Mouse (Mus musculus) cerebellum, postnatal 14 days (tissue): ENCODE data around the gene Defb15.
A peak's percentile ranks its signal among the peaks of the same experiment; 100 is the strongest.
"Not testable (repeated sequence)": the region's sequence is repeated elsewhere in the genome, so short reads cannot be mapped to it uniquely, and the experiment has no call there.

Experiments used
- DNase-seq, 2 experiments: peaks; one replicate each; pipeline ENCODE4 v3.0.0; 2021; ENCODE audit warnings: mixed read lengths in 2 of 2

The Defb15 gene

DNA sequence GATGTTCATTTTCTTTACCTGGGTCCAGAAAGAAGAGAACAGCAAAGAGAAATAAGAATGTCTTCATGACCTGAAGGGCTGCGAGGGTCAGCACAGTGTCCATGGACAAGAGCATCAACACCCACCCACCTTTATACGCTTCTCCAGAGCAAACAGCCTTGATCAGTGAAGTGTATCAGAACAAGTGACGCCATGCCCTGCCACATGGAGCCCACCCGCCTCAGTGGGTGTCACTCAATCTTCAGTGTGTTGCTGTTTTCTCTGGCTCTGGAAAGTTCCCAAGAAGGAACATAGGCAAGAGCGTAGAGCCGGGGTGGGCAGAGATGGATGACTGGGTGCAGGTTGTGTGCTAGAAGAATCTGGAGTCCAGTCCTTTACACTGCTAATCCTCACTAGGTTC is at the start of gene Defb15:
Gene Defb15, minus strand, starts transcription at position 101 of the 400 bp plus-strand sequence.
- no peak for DNase-seq

DNA sequence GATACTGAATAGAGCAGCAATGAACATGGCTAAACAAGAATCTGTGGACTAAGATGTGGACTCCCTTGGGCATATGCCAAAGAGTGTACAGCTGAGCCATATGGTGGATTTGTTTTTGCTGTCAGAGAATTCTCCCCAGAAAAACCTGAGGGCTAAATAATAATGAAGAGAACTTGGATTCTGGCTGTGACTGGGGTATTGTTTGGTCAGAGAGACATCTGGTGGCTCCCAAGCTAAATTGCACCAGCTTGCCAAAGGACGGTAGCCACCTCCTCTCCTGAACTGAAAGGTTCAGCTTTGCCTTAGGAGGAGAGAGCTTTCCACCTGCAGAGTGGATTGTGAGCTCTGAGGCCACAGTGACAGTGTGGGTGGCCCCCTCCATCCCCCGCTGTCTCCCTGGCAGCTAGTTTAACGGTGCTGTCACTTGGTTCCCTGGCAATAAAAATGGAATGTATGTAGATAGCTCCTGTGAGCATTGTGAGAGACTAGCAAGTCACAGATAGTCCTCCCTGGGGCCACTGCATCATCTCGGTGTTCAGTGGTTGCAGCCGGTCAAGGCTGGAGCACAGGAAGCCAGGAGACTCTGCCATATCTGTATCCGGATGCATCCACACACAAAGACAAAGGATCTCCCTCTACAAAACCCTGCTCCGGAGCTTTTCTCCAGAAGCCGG is 49.3 kb upstream of the Defb15 start:
- peak; percentile 33 to 37 for DNase-seq

DNA sequence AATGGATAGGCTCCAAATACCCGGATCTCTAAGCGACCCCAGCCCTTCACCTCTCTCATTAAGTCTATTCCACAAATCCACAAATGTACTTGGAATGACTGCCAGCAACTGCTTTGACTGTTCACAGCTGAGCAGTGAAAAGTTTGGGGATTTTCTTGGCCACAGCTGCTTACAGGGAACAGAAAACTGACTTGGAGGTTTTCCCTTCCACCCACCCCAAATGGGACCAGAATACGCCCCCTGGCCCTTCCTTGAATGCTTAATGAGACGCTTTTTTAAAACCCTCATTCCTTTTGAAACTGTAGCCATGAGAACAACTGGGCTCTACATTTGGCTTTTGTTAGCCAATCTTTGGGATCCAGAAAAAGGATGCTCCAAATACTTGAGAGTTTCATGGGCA is 45.7 kb upstream of the Defb15 start:
- DNase-seq, result no peak

DNA sequence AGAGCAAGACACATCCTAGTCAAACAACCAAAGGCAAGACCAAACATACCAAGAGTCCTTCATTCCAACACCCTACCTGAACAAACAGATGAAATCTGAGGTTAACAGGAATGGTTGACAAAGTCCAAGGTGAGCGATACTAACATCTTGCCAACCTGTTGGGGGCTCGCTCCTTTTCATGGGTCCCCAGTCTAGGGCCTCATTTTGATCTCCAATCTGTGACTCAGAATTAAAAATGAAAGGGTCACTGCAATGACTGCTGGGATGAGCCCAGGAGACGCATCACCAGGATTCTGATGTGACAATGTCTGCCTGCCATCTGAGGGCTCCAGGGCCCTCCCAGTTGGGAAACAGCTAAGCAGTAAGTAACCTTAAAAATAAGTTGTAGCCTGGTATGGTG is 37.0 kb upstream of the Defb15 start, which contains the start of gene Ccdc70:
Gene Ccdc70, plus strand, starts transcription at position 301 of the 400 bp plus-strand sequence.
- no peak for DNase-seq

DNA sequence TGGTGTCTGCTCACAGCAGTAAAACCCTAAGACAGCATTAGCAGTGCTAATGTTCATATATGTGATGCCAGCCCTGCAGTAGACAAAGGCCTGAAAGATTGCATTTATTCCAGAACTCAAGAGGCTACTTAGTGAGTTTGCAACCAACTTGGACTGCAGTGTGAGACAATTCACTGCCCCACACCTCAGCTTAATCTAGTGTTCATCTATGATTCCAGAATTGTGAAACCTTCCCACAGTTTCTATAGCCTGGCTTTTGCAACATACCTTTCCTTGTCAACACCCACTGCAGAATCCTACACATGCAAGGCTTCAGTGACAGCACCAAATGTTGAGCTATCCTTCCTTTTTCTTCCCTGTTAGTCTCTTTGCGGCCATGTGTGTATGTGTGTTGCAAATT is 34.1 kb upstream of the Defb15 start:
- DNase-seq, result no peak

DNA sequence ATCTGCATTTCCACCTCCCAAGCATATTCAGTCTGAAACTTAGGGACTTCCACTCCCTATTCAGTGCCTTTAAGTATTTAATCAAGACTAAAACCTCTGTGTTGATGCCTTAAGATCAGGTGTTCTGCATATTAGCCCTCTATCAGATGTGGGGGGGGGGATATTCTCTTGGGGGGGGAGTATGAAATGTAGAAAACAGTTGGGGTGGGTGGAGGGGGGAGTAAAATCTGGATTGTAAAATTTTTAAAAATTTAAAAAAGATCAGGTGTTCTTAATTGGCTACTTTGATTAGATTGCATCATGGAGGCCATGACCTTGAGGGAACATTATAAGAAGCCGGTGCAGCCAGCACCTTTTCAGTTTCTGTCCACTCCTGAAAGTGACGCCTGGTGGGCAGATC is 25.9 kb upstream of the Defb15 start, which contains the start of gene Fam90a1a:
Gene Fam90a1a, plus strand, starts transcription at position 301 of the 400 bp plus-strand sequence.
- no peak for DNase-seq

DNA sequence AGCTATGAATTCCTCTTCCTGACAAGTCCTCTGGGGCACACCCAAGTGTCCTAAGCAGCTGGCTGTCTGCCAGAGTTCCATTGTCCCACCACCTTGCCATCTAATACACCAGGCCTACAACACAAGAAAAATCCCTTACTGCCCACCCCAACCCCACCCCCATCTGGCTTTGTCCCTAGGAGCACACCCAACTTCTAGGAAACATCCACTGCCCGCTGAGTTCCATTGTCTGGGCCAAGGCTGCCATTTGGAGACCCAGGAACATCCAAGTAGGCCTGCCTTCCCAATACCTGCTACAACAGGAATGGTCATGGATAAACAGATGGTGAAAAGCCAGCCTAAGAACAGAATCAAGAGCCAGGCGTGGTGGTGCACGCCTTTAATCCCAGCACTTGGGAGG is 23.8 kb upstream of the Defb15 start:
- peak in 1 of 2 experiments; percentile 4 for DNase-seq

DNA sequence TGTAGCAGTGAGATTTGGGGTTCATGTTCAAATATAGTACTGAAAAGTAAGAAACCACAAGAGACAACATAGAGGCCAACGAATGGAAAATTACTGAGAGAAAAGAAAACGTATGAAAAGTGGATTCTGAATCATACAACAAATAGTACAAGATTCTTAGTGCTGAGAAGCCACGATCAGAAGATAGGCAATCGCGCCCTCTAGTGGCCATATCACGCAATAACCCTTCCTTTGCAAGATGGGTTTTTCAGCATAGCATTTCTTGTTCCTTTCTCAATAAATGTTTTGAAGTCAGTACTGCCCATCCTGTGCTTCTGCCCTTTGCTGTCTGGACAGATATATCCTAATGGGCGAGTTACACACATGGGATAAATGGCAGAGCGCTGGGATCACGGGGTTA is 22.8 kb upstream of the Defb15 start:
- DNase-seq, result peak; percentile 60 to 71

DNA sequence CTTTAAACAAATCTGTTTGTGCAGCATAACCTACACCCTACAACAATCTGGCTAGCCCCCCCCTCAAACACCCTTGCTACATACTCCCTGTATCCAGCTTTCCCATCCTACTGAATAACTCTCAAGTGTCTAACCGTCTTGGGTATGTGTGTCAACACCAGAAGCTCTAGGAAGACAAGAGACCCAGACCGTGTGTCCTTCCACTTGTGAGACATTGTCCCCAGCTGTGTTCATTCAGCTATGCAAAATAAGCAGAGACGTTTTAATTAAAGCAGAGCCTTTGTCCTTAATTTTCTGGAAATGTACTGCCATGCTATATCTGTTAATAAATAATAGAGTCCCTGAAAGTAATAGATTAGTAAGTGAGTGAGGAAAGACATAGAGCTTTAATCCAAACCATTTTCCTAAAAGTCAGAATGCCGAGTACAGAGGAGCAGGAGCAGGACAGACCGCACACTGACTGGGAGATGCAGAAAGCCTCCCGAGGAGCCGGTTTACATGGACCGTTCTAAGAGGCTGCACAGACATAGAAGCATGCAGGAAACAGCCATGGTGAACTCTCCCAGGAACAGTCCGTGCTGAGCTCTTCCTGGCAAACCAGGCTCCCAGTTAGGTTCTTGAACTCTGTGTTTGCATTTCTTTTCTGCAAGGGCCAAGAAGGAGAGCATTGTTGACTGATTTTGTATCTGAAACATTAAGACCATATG is 15.0 kb upstream of the Defb15 start:
- DNase-seq, result peak; percentile 5 to 7

DNA sequence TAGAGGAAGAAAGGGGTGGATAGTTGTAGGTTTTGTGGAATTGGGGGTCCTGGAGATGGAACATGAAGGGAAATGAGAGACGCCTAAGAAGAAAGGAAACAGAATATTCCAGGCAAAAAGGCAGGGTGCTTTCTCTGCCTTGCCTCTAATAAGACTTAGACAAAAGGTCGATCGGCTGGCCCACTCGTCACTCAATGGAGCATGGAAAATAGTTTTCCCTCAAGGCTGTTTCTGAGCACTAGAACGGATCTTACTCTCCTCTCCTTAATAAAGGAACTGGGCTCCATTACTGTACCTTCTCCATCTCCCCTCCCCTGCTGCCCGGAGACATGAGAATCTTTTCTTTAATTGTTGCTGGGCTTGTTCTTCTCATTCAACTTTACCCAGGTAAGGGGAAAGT is 14.0 kb upstream of the Defb15 start, which contains the start of gene Defb13:
Gene Defb13, plus strand, starts transcription at position 301 of the 400 bp plus-strand sequence.
- no peak for DNase-seq

DNA sequence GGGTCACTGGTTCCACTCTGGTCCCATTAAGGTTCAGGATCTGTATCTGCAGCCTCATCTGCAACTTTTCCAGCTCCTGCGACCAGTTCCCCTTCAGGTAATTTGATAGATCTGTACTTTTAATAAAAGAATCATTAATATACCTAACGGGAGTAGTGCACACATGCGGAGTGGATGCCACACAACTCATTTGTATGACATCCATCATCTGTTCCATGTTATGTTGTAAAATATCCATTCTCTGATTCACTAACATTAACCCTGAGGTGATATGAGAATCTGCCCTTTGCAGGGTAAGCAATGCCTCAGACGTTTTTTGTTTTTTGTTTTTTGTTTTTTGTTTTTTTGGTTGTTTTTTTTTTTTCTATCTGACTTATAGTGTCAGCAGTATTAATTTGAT is 5.5 kb upstream of the Defb15 start, which contains the start of gene Defb35:
Gene Defb35, plus strand, starts transcription at position 301 of the 400 bp plus-strand sequence.
- DNase-seq, result not testable (repeated sequence)

DNA sequence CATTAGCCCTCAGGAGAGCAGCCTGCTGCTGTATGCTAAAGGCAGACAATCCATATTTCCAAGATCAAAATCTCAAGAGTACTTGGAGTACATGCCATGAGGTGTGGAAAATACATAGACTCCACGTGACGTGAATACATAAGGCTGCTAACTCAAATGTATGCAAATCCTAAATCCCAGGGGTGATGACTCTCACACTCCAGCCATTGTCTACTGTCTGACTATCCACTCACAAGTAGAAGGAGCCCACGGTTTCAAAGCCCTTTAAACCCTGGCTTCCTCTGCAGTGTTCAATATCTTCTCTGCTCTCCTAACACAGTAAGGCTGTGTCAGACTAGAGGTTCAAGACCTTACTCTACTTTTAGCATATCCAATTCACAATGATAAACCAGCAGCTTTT is 1.8 kb downstream of the Defb15 start:
- DNase-seq, result not testable (repeated sequence)

DNA sequence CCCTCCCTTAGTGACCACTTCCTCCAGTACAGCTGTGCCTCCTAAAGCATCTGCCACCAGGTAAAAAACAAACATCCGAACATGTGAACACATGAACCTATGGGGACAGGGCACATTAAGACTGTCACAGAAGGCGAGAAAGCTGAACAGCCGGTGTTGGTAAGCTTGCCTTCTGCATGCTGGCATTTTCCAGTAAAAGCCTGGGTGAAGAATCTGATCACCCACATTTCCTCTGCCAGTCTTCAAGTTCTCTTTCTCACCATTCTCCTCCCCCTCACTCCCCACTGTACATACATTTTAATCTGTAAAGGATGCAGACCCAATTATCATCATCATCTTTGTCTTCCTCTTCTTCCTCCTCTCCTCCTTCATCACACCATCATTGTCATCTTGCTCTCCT is 16.9 kb downstream of the Defb15 start:
- DNase-seq, result no peak

DNA sequence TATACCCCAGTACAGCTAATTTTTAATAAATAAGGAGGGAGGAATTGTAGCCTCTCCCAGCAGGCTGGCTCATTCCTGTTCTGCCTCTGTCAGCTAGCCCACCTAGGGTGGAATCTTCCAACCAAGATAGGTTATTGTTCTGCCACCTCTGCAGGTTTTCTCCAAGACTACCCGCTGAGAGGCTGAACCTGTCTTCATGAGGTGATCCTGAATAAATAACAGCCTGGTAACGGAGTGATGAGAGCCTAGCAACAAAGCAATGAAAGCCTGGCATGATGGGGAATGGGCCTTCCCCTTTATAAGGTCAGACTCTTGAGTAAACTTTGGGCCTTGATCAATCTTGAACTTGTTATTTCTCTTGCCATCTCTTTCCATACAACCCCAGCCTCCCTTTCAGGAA is 20.0 kb downstream of the Defb15 start:
- DNase-seq, result no peak

DNA sequence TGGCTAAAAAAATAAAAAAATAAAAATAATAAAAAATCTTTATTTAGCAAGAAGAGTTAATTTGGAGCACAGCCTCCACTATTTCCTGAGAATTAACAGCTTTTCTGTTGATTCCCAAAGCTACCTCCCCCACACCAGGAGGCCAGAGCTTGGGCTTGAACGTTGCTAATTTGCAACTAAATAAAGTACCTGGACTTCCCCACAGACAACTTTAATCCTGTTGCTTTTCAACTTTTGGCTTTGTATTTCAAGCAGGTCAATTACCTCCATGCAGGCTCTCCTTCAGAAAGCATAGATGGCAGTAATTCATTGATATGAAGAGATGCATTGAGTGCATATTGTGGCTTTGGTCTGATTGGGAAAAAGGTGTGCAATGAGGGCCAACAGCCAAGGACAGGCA is 20.6 kb downstream of the Defb15 start:
- no peak for DNase-seq

DNA sequence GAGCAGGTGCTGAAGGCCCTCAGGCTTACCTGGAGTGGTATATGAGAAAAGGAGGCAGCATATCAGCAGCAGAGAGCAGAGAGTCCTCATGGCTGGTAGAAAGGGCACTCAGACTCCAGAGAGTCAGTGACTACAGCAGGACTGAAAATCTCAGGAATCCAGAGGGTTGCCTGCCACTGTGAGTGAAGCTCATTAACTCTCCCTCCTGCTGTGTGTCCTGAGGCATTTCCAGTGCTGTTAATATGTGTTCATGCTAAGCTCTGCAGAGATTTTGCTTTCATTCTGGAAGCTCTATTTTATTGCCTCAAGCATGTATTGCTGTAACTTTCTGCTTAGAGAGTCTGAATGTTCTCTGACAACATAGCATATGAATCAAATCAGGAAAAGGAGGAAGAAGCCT is 26.2 kb downstream of the Defb15 start, which contains the start of gene Defb11:
Gene Defb11, minus strand, starts transcription at position 123 of the 400 bp plus-strand sequence.
- DNase-seq, result not testable (repeated sequence)

DNA sequence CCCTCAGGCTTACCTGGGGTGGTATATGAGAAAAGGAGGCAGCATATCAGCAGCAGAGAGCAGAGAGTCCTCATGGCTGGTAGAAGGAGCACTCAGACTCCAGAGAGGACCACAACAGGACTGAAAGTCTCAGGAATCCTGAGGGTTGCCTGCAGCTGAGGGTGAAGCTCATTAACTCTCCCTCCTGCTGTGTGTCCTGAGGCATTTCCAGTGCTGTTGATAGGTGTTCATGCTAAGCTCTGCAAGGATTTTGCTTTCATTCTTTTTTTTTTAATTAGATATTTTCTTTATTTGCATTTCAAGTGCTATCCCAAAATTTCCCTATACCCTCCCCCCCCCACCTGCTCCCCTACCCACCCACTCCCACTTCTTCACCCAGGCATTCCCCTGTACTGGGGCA is 47.2 kb downstream of the Defb15 start, which contains the start of gene Defb9:
Gene Defb9, minus strand, starts transcription at position 101 of the 400 bp plus-strand sequence.
- DNase-seq, result not testable (repeated sequence)
